Mouse (Mus musculus): Measurements from ENCODE around the gene Prdx3. TPM values are rescaled to one million over a fixed set of nuclear protein-coding genes. Genes with fewer than 3 reads are reported as not detected.

The Prdx3 gene
- 94.1 and 106 TPM in 2 replicates for polyA plus RNA-seq (2015; fragmentation: Nextera tagmentation; extraction: Ambion mirVana)

- 0% methylated on average over 28 of the region's 28 CpGs for WGBS
- H3K27me3 ChIP-seq (ENCODE audit: control insufficient read depth, insufficient read depth, low read depth, low read length): no peaks in the 10 kb centered on the region
- peak within 1 kb of the TSS; percentile 78 for H3K9ac ChIP-seq (ENCODE audit: low read depth, low read length)
- H3K4me2 ChIP-seq (ENCODE audit: low read length): peak within 1 kb of the TSS; percentile 70
- H3K4me1 ChIP-seq (ENCODE audit: control insufficient read depth, insufficient read depth, low read length): peaks cover 4% of the 10 kb centered on the region; the same call in 1 of the 2 replicates
- no peaks in the 10 kb centered on the region for H3K9me3 ChIP-seq (replicated peaks; ENCODE audit: control insufficient read depth, low read length, poor library complexity, severe bottlenecking)
- H3K4me3 ChIP-seq (ENCODE audit: low read depth, low read length): peak within 1 kb of the TSS; percentile 54
- peak within 1 kb of the TSS; percentile 80 for H3K27ac ChIP-seq (ENCODE audit: low read length)
- peak; percentile 98 for ATAC-seq
- H3K36me3 ChIP-seq (ENCODE audit: control insufficient read depth, insufficient read depth, low read length): peaks cover 2% of the 10 kb centered on the region; the same call in 1 of the 2 replicates
Observed at GRCm38 (mm10) chr19:60874064-60874694, at the start of gene Prdx3. Gene Prdx3, minus strand, starts transcription at chr19:60874556.

- no peak overlapping the region for H3K9ac ChIP-seq (ENCODE audit: low read depth, low read length)
- H3K4me3 ChIP-seq (ENCODE audit: low read depth, low read length): no peak overlapping the region
- no peaks in the 10 kb centered on the region for H3K9me3 ChIP-seq (replicated peaks; ENCODE audit: control insufficient read depth, low read length, poor library complexity, severe bottlenecking)
- H3K4me1 ChIP-seq (ENCODE audit: control insufficient read depth, insufficient read depth, low read length): no peaks in the 10 kb centered on the region
- no peak overlapping the region for H3K27ac ChIP-seq (ENCODE audit: low read length)
- 91% methylated on average over 6 of the region's 6 CpGs for WGBS
- H3K36me3 ChIP-seq (ENCODE audit: control insufficient read depth, insufficient read depth, low read length): no peaks in the 10 kb centered on the region
- ATAC-seq: no peak
- H3K27me3 ChIP-seq (ENCODE audit: control insufficient read depth, insufficient read depth, low read depth, low read length): no peaks in the 10 kb centered on the region
- H3K4me2 ChIP-seq (ENCODE audit: low read length): no peak overlapping the region
Observed at GRCm38 (mm10) chr19:60916869-60917570, 42.7 kb upstream of the Prdx3 start.

GRCm38 (mm10) chr19:60915862-60916261 lies 41.5 kb upstream of the Prdx3 start:
- no peak overlapping the region for H3K9ac ChIP-seq (ENCODE audit: low read depth, low read length)
- H3K27me3 ChIP-seq (ENCODE audit: control insufficient read depth, insufficient read depth, low read depth, low read length): no peaks in the 10 kb centered on the region
- no peaks in the 10 kb centered on the region for H3K4me1 ChIP-seq (ENCODE audit: control insufficient read depth, insufficient read depth, low read length)
- no peak overlapping the region for H3K27ac ChIP-seq (ENCODE audit: low read length)
- no peaks in the 10 kb centered on the region for H3K36me3 ChIP-seq (ENCODE audit: control insufficient read depth, insufficient read depth, low read length)
- 87% methylated on average over 3 of the region's 3 CpGs for WGBS
- no peak overlapping the region for H3K4me3 ChIP-seq (ENCODE audit: low read depth, low read length)
- H3K9me3 ChIP-seq (replicated peaks; ENCODE audit: control insufficient read depth, low read length, poor library complexity, severe bottlenecking): no peaks in the 10 kb centered on the region
- H3K4me2 ChIP-seq (ENCODE audit: low read length): no peak overlapping the region
- ATAC-seq: no peak

DNA sequence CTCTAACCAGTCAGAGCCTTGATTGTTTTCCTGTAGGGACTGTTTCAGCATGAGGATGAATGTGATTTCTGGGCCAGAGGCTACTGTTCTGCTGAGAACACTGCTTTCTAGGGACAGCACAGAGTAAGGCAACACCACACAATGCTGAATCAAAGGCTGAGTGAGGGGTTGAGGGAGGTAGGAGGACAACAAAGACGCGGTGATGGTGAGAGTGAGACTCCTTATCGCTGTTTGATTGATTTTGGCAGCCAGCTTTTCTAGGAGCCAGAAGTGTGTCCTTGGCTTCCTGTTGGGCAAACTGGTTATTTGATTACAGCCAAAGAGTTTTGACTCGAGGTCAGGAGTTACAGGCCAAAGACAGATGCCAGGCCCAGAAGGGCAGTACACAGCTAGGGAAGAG lies 40.9 kb upstream of the Prdx3 start:
- Histone ChIP-seq H3K27ac (ENCODE audit: low read length) (no peak overlapping the region), H3K4me2 (ENCODE audit: low read length) (no peak overlapping the region), H3K27me3 (ENCODE audit: control insufficient read depth, insufficient read depth, low read depth, low read length) (no peaks in the 10 kb centered on the region), H3K9me3 (replicated peaks; ENCODE audit: control insufficient read depth, low read length, poor library complexity, severe bottlenecking) (no peaks in the 10 kb centered on the region), H3K4me1 (ENCODE audit: control insufficient read depth, insufficient read depth, low read length) (no peaks in the 10 kb centered on the region), H3K4me3 (ENCODE audit: low read depth, low read length) (no peak overlapping the region), H3K9ac (ENCODE audit: low read depth, low read length) (no peak overlapping the region), H3K36me3 (ENCODE audit: control insufficient read depth, insufficient read depth, low read length) (no peaks in the 10 kb centered on the region)
- 83% methylated on average over 4 of the region's 4 CpGs for WGBS
- no peak for ATAC-seq

DNA sequence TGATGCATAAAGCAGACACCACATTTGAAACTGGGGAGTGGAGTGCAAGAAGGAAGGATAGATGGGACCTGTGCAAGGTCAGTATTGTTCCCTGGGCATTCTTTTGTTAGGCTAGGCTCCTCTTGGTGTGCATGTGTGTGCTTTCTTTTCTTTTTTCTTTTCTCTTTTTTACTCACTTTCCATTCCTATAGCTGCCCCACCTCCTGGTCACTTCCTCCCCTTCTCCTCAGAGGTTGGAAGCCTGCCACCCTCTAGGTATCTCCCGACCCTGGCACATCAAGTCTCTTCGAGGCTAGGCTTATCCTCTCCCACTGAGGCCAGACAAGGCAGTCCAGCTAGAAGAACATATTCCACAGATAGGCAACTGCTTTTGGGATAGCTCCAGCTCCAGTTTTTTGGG lies 37.3 kb upstream of the Prdx3 start:
- 78% methylated on average over 2 of the region's 2 CpGs for WGBS
- no peaks in the 10 kb centered on the region for H3K9me3 ChIP-seq (replicated peaks; ENCODE audit: control insufficient read depth, low read length, poor library complexity, severe bottlenecking)
- H3K4me3 ChIP-seq (ENCODE audit: low read depth, low read length): no peak overlapping the region
- H3K4me2 ChIP-seq (ENCODE audit: low read length): no peak overlapping the region
- ATAC-seq: no peak
- H3K27ac ChIP-seq (ENCODE audit: low read length): no peak overlapping the region
- no peaks in the 10 kb centered on the region for H3K4me1 ChIP-seq (ENCODE audit: control insufficient read depth, insufficient read depth, low read length)
- no peaks in the 10 kb centered on the region for H3K36me3 ChIP-seq (ENCODE audit: control insufficient read depth, insufficient read depth, low read length)
- H3K27me3 ChIP-seq (ENCODE audit: control insufficient read depth, insufficient read depth, low read depth, low read length): no peaks in the 10 kb centered on the region
- no peak overlapping the region for H3K9ac ChIP-seq (ENCODE audit: low read depth, low read length)

DNA sequence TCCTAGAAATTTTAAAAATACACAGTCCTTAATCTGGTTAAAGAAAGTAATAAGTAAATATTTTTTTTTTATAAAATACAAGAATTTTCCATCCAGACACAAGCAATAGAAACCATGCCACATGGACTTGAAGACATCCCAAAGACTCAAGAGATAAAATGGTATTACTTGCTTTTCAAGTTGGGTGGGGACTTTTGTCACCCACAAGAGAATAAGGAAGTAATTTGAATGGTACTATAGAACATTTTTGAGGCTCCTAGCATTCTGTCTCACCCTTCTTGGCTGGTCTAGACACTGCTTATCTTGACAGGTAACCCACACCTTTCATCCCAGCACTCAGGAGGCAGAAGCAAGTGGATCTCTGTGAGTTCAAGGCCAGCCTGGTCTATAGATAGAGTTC lies 35.9 kb upstream of the Prdx3 start:
- no peaks in the 10 kb centered on the region for H3K9me3 ChIP-seq (replicated peaks; ENCODE audit: control insufficient read depth, low read length, poor library complexity, severe bottlenecking)
- no peaks in the 10 kb centered on the region for H3K4me1 ChIP-seq (ENCODE audit: control insufficient read depth, insufficient read depth, low read length)
- H3K4me2 ChIP-seq (ENCODE audit: low read length): no peak overlapping the region
- H3K27ac ChIP-seq (ENCODE audit: low read length): no peak overlapping the region
- no peak overlapping the region for H3K4me3 ChIP-seq (ENCODE audit: low read depth, low read length)
- no peak for ATAC-seq
- no peaks in the 10 kb centered on the region for H3K36me3 ChIP-seq (ENCODE audit: control insufficient read depth, insufficient read depth, low read length)
- no peaks in the 10 kb centered on the region for H3K27me3 ChIP-seq (ENCODE audit: control insufficient read depth, insufficient read depth, low read depth, low read length)
- H3K9ac ChIP-seq (ENCODE audit: low read depth, low read length): no peak overlapping the region

DNA sequence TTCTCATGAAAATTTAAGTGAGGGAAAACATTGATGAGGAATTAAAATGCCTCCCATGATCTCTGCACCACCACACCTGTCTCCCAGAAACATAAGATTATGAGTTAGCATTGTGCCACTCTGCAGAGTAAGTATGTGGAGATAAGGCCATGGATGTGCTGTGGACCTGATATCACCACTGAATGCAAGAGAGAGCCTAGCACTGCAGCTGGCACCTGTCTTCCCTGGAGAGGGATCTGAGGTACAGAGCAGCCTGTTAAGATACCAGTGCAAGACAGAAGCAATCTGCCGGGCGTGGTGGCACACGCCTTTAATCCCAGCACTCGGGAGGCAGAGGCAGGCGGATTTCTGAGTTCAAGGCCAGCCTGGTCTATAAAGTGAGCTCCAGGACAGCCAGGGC lies 31.1 kb upstream of the Prdx3 start:
- no peak overlapping the region for H3K4me3 ChIP-seq (ENCODE audit: low read depth, low read length)
- no peaks in the 10 kb centered on the region for H3K9me3 ChIP-seq (replicated peaks; ENCODE audit: control insufficient read depth, low read length, poor library complexity, severe bottlenecking)
- ATAC-seq: no peak
- H3K9ac ChIP-seq (ENCODE audit: low read depth, low read length): no peak overlapping the region
- no peak overlapping the region for H3K4me2 ChIP-seq (ENCODE audit: low read length)
- WGBS: 98% methylated on average over 5 of the region's 5 CpGs
- H3K27ac ChIP-seq (ENCODE audit: low read length): no peak overlapping the region
- H3K4me1 ChIP-seq (ENCODE audit: control insufficient read depth, insufficient read depth, low read length): no peaks in the 10 kb centered on the region
- no peaks in the 10 kb centered on the region for H3K36me3 ChIP-seq (ENCODE audit: control insufficient read depth, insufficient read depth, low read length)
- H3K27me3 ChIP-seq (ENCODE audit: control insufficient read depth, insufficient read depth, low read depth, low read length): no peaks in the 10 kb centered on the region

GRCm38 (mm10) chr19:60903971-60904370 lies 29.6 kb upstream of the Prdx3 start:
- WGBS: 96% methylated on average over 1 of the region's 1 CpGs
- no peaks in the 10 kb centered on the region for H3K4me1 ChIP-seq (ENCODE audit: control insufficient read depth, insufficient read depth, low read length)
- H3K4me2 ChIP-seq (ENCODE audit: low read length): no peak overlapping the region
- no peak overlapping the region for H3K9ac ChIP-seq (ENCODE audit: low read depth, low read length)
- H3K36me3 ChIP-seq (ENCODE audit: control insufficient read depth, insufficient read depth, low read length): no peaks in the 10 kb centered on the region
- no peaks in the 10 kb centered on the region for H3K9me3 ChIP-seq (replicated peaks; ENCODE audit: control insufficient read depth, low read length, poor library complexity, severe bottlenecking)
- H3K4me3 ChIP-seq (ENCODE audit: low read depth, low read length): no peak overlapping the region
- no peak overlapping the region for H3K27ac ChIP-seq (ENCODE audit: low read length)
- no peak for ATAC-seq
- H3K27me3 ChIP-seq (ENCODE audit: control insufficient read depth, insufficient read depth, low read depth, low read length): no peaks in the 10 kb centered on the region

- Histone ChIP-seq H3K4me1 (ENCODE audit: control insufficient read depth, insufficient read depth, low read length) (no peaks in the 10 kb centered on the region), H3K27ac (ENCODE audit: low read length) (no peak overlapping the region), H3K4me3 (ENCODE audit: low read depth, low read length) (no peak overlapping the region), H3K9me3 (replicated peaks; ENCODE audit: control insufficient read depth, low read length, poor library complexity, severe bottlenecking) (no peaks in the 10 kb centered on the region), H3K36me3 (ENCODE audit: control insufficient read depth, insufficient read depth, low read length) (no peaks in the 10 kb centered on the region), H3K9ac (ENCODE audit: low read depth, low read length) (no peak overlapping the region), H3K27me3 (ENCODE audit: control insufficient read depth, insufficient read depth, low read depth, low read length) (no peaks in the 10 kb centered on the region), H3K4me2 (ENCODE audit: low read length) (no peak overlapping the region)
- 89% methylated on average over 1 of the region's 1 CpGs for WGBS
- ATAC-seq: no peak
Observed at GRCm38 (mm10) chr19:60903139-60903538, 28.8 kb upstream of the Prdx3 start.

All from midbrain, embryonic 16.5 days (tissue).